Mouse (Mus musculus) lung, embryonic 14.5 days (tissue): Measurements from ENCODE around the gene Draxin. TPM values are rescaled to one million over a fixed set of nuclear protein-coding genes. Genes with fewer than 3 reads are reported as not detected.
A peak's percentile ranks its signal among the peaks of the same experiment; 100 is the strongest.
"Not testable (repeated sequence)": the region's sequence is repeated elsewhere in the genome, so short reads cannot be mapped to it uniquely, and the experiment has no call there.

Source experiments
- ATAC-seq: fragments of 200-750 bp; cut with Nextera tagmentation; 2 replicates; pipeline ENCODE4 v1.8.0; 2017; ENCODE audit warnings: mild to moderate bottlenecking, moderate TSS enrichment, moderate library complexity; ENCODE audit not compliant: insufficient read depth
- DNase-seq: peaks from one replicate; pipeline ENCODE4 v3.0.0-alpha.2; 2015
- H3K27ac ChIP-seq: fragments of 300-500 bp; sonication (generic); 2 replicates; pipeline ENCODE4 v1.5.1; 2014; ENCODE audit warnings: low read depth, mild to moderate bottlenecking, moderate library complexity
- H3K27me3 ChIP-seq: fragments of 300-500 bp; sonication (generic); 2 replicates; pipeline ENCODE4 v1.6.1; 2014; ENCODE audit warnings: low read length, control low read depth; ENCODE audit not compliant: insufficient read depth
- H3K36me3 ChIP-seq: fragments of 300-500 bp; sonication (generic); 2 replicates; pipeline ENCODE4 v1.6.1; 2014; ENCODE audit warnings: control low read depth; ENCODE audit not compliant: insufficient read depth
- H3K4me1 ChIP-seq: fragments of 300-500 bp; sonication (generic); 2 replicates; pipeline ENCODE4 v1.6.1; 2014; ENCODE audit warnings: antibody characterized with exemption, control low read depth; ENCODE audit not compliant: insufficient read depth
- H3K4me2 ChIP-seq: fragments of 300-500 bp; sonication (generic); 2 replicates; pipeline ENCODE4 v1.6.1; 2014; ENCODE audit warnings: mild to moderate bottlenecking
- H3K4me3 ChIP-seq: fragments of 300-500 bp; sonication (generic); 2 replicates; pipeline ENCODE4 v1.5.1; 2014; ENCODE audit warnings: low read depth, low read length
- H3K9ac ChIP-seq: fragments of 300-500 bp; sonication (generic); 2 replicates; pipeline ENCODE4 v1.6.1; 2014
- H3K9me3 ChIP-seq: fragments of 300-500 bp; sonication (generic); 2 replicates; pipeline ENCODE4 v1.6.1; 2016; ENCODE audit warnings: low read depth, low read length, control low read depth
- CTCF ChIP-seq: IDR thresholded peaks from 2 replicates; pipeline ENCODE4 v1.5.1; 2016; ENCODE audit warnings: antibody characterized with exemption, low read depth
- WGBS: fragments of 180-500 bp; shearing (Covaris S2); extraction: QIAGEN DNeasy Blood & Tissue Kit; methylation state at CpG from one replicate; pipeline ENCODE4 v1.1.7; 2014; 5-methylcytosine and 5-hydroxymethylcytosine counted together
- polyA plus RNA-seq: library from polyadenylated mRNA; unstranded; fragments of >200 nt; fragmentation: Nextera tagmentation; extraction: Ambion mirVana; gene quantifications from 2 replicates; pipeline ENCODE4 v1.2.1, GENCODE M21; 2014

The Draxin gene
- polyA plus RNA-seq, 1 experiment from 2014 or later = not detected

- no peaks in the 10 kb centered on the region for H3K4me1 ChIP-seq
- H3K27me3 ChIP-seq = peaks cover 39% of the 10 kb centered on the region
- DNase-seq (no peak), ATAC-seq (no peak)
- H3K9me3 ChIP-seq = no peaks in the 10 kb centered on the region
- H3K36me3 ChIP-seq = no peaks in the 10 kb centered on the region
- TF ChIP-seq CTCF = no peak
- no peak overlapping the region for H3K4me2 ChIP-seq
- H3K9ac ChIP-seq = no peak overlapping the region
- H3K27ac ChIP-seq = no peak overlapping the region
- H3K4me3 ChIP-seq = no peak overlapping the region
- 59% methylated on average over 1 of the region's 1 CpGs for WGBS
Measured at GRCm38 (mm10) chr4:148128241-148128640, 2.3 kb downstream of the Draxin start.

GRCm38 (mm10) chr4:148122694-148123066 lies 7.8 kb downstream of the Draxin start:
- H3K4me1 ChIP-seq = no peaks in the 10 kb centered on the region
- no peak overlapping the region for H3K27ac ChIP-seq
- H3K4me3 ChIP-seq = no peak overlapping the region
- H3K4me2 ChIP-seq = no peak overlapping the region
- no peaks in the 10 kb centered on the region for H3K36me3 ChIP-seq
- 0 out of 2 replicates have a peak, but pooled peaks cover 6% of the 10 kb centered on the region for H3K27me3 ChIP-seq
- H3K9ac ChIP-seq = no peak overlapping the region
- ATAC-seq = no peak
- 72% methylated on average over 3 of the region's 3 CpGs for WGBS
- no peak for DNase-seq
- no peaks in the 10 kb centered on the region for H3K9me3 ChIP-seq
- no peak for TF ChIP-seq CTCF

GRCm38 (mm10) chr4:148121982-148122693 lies 8.4 kb downstream of the Draxin start:
- no peak for TF ChIP-seq CTCF
- H3K9me3 ChIP-seq = no peaks in the 10 kb centered on the region
- no peak for DNase-seq
- H3K27me3 ChIP-seq = 0 out of 2 replicates have a peak, but pooled peaks cover 3% of the 10 kb centered on the region
- H3K9ac ChIP-seq = no peak overlapping the region
- H3K4me1 ChIP-seq = no peaks in the 10 kb centered on the region
- 14% methylated on average over 6 of the region's 6 CpGs for WGBS
- H3K4me2 ChIP-seq = no peak overlapping the region
- no peak overlapping the region for H3K27ac ChIP-seq
- no peak overlapping the region for H3K4me3 ChIP-seq
- no peak; the same call in 1 of the 2 replicates for ATAC-seq
- no peaks in the 10 kb centered on the region for H3K36me3 ChIP-seq

GRCm38 (mm10) chr4:148121362-148121761 lies 9.1 kb downstream of the Draxin start:
- Histone ChIP-seq H3K36me3 (no peaks in the 10 kb centered on the region), H3K27me3 (0 out of 2 replicates have a peak, but pooled peaks cover 2% of the 10 kb centered on the region), H3K4me3 (no peak overlapping the region), H3K4me2 (no peak overlapping the region), H3K9me3 (no peaks in the 10 kb centered on the region), H3K27ac (no peak overlapping the region), H3K9ac (no peak overlapping the region), H3K4me1 (no peaks in the 10 kb centered on the region)
- TF ChIP-seq CTCF = no peak
- no peak for DNase-seq
- no peak for ATAC-seq
- 76% methylated on average over 4 of the region's 4 CpGs for WGBS

- Histone ChIP-seq H3K4me2 (no peak overlapping the region), H3K27me3 (no peaks in the 10 kb centered on the region), H3K27ac (no peak overlapping the region), H3K9me3 (no peaks in the 10 kb centered on the region), H3K36me3 (no peaks in the 10 kb centered on the region), H3K9ac (no peak overlapping the region), H3K4me3 (no peak overlapping the region), H3K4me1 (no peaks in the 10 kb centered on the region)
- WGBS = 67% methylated on average over 9 of the region's 9 CpGs
- DNase-seq (no peak), ATAC-seq (no peak)
- no peak for TF ChIP-seq CTCF
Measured at GRCm38 (mm10) chr4:148120555-148120954, 9.9 kb downstream of the Draxin start.

- not testable (repeated sequence) for ATAC-seq, H3K4me1 ChIP-seq, H3K4me3 ChIP-seq, H3K27ac ChIP-seq, DNase-seq, H3K27me3 ChIP-seq, H3K9me3 ChIP-seq, H3K36me3 ChIP-seq, H3K9ac ChIP-seq, H3K4me2 ChIP-seq
- 79% methylated on average over 9 of the region's 9 CpGs for WGBS
- peak; percentile 15; the same call in 1 of the 2 replicates for TF ChIP-seq CTCF
Measured at GRCm38 (mm10) chr4:148119578-148119977, 10.9 kb downstream of the Draxin start.

GRCm38 (mm10) chr4:148117392-148117791 lies 13.1 kb downstream of the Draxin start:
- Histone ChIP-seq H3K27me3 (no peaks in the 10 kb centered on the region), H3K27ac (no peak overlapping the region), H3K9ac (no peak overlapping the region), H3K36me3 (no peaks in the 10 kb centered on the region), H3K4me1 (no peaks in the 10 kb centered on the region), H3K4me3 (no peak overlapping the region), H3K9me3 (no peaks in the 10 kb centered on the region), H3K4me2 (no peak overlapping the region)
- peak; percentile 50 for TF ChIP-seq CTCF
- DNase-seq (no peak), ATAC-seq (no peak)
- 73% methylated on average over 4 of the region's 4 CpGs for WGBS
